Mouse (Mus musculus): ENCODE measurements around the gene Rhox2b.
"Not testable (repeated sequence)": the region's sequence is repeated elsewhere in the genome, so short reads cannot be mapped to it uniquely, and the experiment has no call there.

Rhox2b gene

DNA sequence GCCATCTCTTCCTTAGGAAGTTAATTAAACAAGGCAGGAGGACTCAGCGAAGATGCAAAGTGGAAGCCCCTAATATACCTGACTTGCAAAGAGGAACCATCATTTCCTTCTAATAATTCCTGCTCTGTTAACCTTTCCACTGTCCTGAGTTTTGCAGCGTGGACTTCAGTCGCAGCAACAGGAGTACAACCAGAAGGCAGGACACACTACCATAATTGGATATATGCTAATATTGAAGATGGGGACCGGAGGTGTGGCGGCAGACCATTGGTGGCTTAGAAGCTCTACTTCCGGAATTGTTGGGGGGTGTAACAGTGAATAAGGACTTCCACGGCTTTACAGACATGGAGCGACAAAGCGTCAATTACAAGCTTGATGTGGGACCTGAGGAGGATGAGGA, at the start of gene Rhox2b:
TSS of gene Rhox2b (plus strand) at position 301 of the 400 bp plus-strand sequence.
- not testable (repeated sequence) for DNase-seq (ENCODE audit: low spot score)

DNA sequence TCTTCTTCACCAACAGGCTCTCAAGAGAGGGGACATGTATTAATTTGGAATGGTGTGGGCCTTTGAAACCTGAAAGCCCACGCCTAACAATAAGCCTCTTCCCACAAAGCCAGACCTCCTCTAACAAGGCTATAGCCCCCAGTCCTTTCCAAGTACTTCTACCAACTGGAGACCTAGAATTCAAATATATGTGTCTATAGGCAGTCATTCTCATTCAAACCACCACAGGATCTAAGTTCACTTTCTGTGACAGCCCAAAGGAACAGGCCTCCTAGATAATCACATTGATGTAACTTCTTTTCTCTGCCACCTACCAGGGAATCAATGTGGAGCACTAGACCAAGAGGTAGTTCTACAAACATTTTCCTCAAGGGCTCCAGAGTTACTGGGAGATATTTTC, 32.1 kb upstream of the Rhox2b start, which contains the start of gene Rhox3a2:
TSS of gene Rhox3a2 (plus strand) at position 301 of the 400 bp plus-strand sequence.
- not testable (repeated sequence) for DNase-seq (ENCODE audit: low spot score)

- not testable (repeated sequence) for DNase-seq (ENCODE audit: low spot score)
Measured at GRCm38 (mm10) chrX:37390548-37390947, 21.3 kb upstream of the Rhox2b start, which contains the start of gene Rhox4a2. Gene Rhox4a2, plus strand, starts transcription at chrX:37390848.

- not testable (repeated sequence) for DNase-seq (ENCODE audit: low spot score)
Measured at GRCm38 (mm10) chrX:37432194-37432593, 20.3 kb downstream of the Rhox2b start, which contains the start of gene Rhox4b. Gene Rhox4b, plus strand, starts transcription at chrX:37432494.

DNA sequence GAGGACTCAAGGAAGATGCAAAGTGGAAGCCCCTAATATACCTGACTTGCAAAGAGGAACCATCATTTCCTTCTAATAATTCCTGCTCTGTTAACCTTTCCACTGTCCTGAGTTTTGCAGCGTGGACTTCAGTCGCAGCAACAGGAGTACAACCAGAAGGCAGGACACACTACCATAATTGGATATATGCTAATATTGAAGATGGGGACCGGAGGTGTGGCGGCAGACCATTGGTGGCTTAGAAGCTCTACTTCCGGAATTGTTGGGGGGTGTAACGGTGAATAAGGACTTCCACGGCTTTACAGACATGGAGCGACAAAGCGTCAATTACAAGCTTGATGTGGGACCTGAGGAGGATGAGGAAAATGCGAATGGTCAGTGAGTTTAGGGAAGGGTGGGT, 41.5 kb downstream of the Rhox2b start, which contains the start of gene Rhox2c:
TSS of gene Rhox2c (plus strand) at position 301 of the 400 bp plus-strand sequence.
- DNase-seq (ENCODE audit: low spot score) = not testable (repeated sequence)

- DNase-seq (ENCODE audit: low spot score) = not testable (repeated sequence)
Measured at GRCm38 (mm10) chrX:37458285-37458684, 46.4 kb downstream of the Rhox2b start, which contains the start of gene Rhox3c. Gene Rhox3c, plus strand, starts transcription at chrX:37458585.
